Mouse (Mus musculus) adrenal gland, postnatal 14 days (tissue): ENCODE results near the gene Boll. TPM values are rescaled to one million over a fixed set of nuclear protein-coding genes. Genes with fewer than 3 reads are reported as not detected.

Experiments used
- DNase-seq: peaks from one replicate; pipeline ENCODE4 v3.0.0; 2021; ENCODE audit warnings: mixed read lengths
- total RNA-seq: library from RNA; stranded (reverse); gene quantifications from 2 replicates; pipeline ENCODE4 v1.2.3, GENCODE M21; 2021

The Boll gene
- total RNA-seq, 1 experiment from 2014 or later = 0.48 TPM

DNA sequence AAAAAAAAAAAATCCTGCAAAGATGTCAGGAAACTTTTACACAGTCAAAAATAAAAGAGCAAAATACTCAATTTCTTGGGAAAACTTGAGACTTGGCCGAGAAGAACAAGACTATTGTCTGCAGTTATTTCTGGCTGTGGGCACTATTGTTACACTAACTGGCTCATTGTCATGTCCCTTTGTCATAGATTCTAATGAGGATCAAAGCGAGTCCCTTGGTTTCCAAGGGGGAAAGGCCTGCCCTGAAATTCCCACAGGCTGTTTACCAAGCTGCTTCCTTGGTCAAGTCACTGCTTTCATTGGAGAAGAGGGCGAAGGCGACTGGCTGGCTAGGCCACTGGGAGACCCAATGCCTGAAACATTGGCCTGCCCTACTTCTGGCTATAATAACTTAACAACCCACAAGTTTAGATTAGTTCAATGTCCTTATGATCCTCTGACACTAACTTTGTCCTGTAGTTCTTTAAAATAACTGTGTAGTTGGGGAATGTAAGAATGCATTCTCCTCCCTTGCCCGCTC is 157.4 kb downstream of the Boll start:
- no peak for DNase-seq

DNA sequence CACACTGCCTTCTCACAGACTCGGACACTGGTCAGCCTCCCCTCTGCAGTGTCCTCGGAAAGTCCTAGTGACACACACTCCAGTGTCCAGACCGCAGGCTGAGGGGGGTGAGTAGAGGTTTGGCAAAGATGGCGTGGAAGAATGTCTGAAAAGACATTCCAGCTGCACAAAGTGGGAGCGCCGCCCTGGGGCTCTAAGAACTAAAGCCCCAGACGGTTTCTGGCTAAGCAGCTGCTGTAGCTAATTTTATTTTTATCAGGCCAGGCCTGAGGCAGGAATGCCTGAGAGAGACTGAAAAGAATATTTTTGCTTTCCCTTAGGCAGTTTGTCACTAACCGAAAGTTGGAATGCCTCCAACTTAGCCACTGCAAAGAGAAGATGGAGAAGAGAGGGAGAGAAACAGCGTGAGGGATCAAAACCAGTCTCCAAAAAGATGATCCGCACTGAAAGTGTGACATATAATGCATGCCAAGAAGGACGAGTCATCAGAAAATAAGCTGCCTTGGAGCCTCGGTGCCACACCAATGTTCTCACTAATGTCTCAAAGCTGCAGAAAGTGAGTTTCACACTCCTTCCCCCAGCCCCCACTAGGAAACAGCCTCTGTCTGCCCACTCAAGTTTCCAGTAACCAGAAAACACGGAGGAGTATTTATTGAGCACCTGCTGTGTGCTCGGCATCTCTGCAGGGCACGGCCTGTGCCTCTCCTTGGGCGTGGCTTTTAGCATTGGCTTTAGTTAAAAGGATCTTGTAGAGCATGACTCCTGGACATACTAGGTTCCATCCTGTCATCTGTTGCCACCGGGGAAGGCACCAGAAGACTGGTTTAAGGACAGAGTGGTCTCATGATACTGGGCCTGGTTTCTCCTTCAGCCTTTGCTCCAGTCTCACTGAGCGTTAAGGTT is 161.2 kb downstream of the Boll start:
- peak; percentile 74 for DNase-seq

DNA sequence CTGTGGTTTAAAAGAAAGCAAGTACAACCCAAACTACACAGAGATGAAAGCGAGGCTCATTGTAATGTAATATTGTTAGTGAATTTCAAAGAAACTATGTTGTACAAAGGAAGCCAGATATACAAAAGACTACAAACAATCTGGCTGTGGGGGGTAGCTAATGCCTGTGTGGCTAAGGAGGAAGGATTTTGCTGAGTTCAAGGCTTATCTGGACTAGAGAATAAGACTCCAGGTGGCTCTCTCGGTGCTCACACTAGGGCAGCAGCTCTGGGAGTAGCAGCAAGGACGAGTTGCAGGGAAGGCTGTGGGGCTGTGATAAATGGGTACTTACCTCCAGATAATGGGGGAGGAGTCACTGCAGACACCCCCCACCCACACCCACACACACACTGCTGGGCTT is 164.6 kb downstream of the Boll start:
- DNase-seq = no peak

Other genes starting within 250 kb of the Boll start
- gene Mob4, start 232.2 kb downstream of the Boll start, total RNA-seq = 294 and 307 TPM in 2 replicates
- 13.2 and 16.4 TPM in 2 replicates for gene Rftn2, start 136.7 kb downstream of the Boll start, total RNA-seq
- 6.4 and 7.1 TPM in 2 replicates for gene Mars2, start 126.3 kb downstream of the Boll start, total RNA-seq
- gene Plcl1, start 42.5 kb upstream of the Boll start, total RNA-seq = 5.3 and 6.2 TPM in 2 replicates